Comparison of ENCODE assay signal across 8 mouse cellular contexts in genomic region chr6:71907702-71908235, GRCm38 (mm10). TPM values are rescaled to one million over a fixed set of nuclear protein-coding genes. Genes with fewer than 3 reads are reported as not detected.
DNase-seq lines count a peak whose midpoint lies in the region; ATAC-seq and TF ChIP-seq lines count a peak whose summit lies in the region.

No protein-coding gene starts in this region.

- TF ChIP-seq POLR2A in MEL (IDR thresholded peaks at IDR 0.05; ENCODE audit: control insufficient read depth in 1 of 2, insufficient read depth in 1 of 2, low read depth in 1 of 2, low read length in 2 of 2, poor library complexity in 1 of 2), result no peak

- H3K4me3 ChIP-seq in heart, embryonic 10.5 days, result peak overlapping the region; percentile 79
- peak overlapping the region; percentile 94 to 98 for H3K4me3 ChIP-seq in MEL (ENCODE audit: control insufficient read depth in 1 of 2, insufficient read depth in 1 of 2, low read depth in 2 of 2, low read length in 2 of 2)
- peak overlapping the region; percentile 78 for H3K4me3 ChIP-seq in heart, embryonic 16.5 days (ENCODE audit: low read length)

- no peak for TF ChIP-seq CTCF in MEL (IDR thresholded peaks at IDR 0.05 in 2 of 3, conservative IDR thresholded peaks at IDR 0.05 in 1 of 3; ENCODE audit: control insufficient read depth in 1 of 3, insufficient read depth in 1 of 3, low read depth in 2 of 3, low read length in 3 of 3, poor library complexity in 1 of 3, severe bottlenecking in 1 of 3)

- DNase-seq in heart, embryonic 10.5 days (ENCODE audit: low spot score), result no peak
- DNase-seq in heart, postnatal 10 days, result no peak
- peak; percentile 67 for DNase-seq in MEL (ENCODE audit: low read depth, low spot score)
- DNase-seq in mesoderm, embryonic 11.5 days (ENCODE audit: low read depth, low spot score), result peak; percentile 4
- no peak for DNase-seq in ovary, postnatal 10 days (ENCODE audit: low spot score)
- DNase-seq in right cerebral cortex, adult 18-20 months, result no peak

- intact Hi-C loops in heart, postnatal 10 days (cut with DNase I), result loop anchor here (5.0 kb wide), 1 partner anchor 260 kb away; no protein-coding TSS in a partner anchor

- H3K4me1 ChIP-seq in heart, embryonic 10.5 days, result peaks cover 21% of the 10 kb centered on the region
- peaks cover 3% of the 10 kb centered on the region in 2 experiments; a peak in 2 of 4 replicates for H3K4me1 ChIP-seq in MEL (ENCODE audit: control insufficient read depth in 1 of 2, insufficient read depth in 2 of 2, low read length in 2 of 2)
- peaks cover 22% of the 10 kb centered on the region for H3K4me1 ChIP-seq in heart, embryonic 16.5 days (ENCODE audit: control insufficient read depth, insufficient read depth, low read length)

- peaks cover 48% of the 10 kb centered on the region for H3K79me2 ChIP-seq in MEL (ENCODE audit: control insufficient read depth, insufficient read depth, low read length, poor library complexity)

- peak overlapping the region; percentile 96 for H3K27ac ChIP-seq in heart, embryonic 10.5 days
- peak overlapping the region; percentile 62 for H3K27ac ChIP-seq in MEL (ENCODE audit: control insufficient read depth, low read depth, low read length)
- H3K27ac ChIP-seq in heart, embryonic 16.5 days (ENCODE audit: low read length), result no peak overlapping the region

- no peak for TF ChIP-seq EP300 in MEL (IDR thresholded peaks at IDR 0.05; ENCODE audit: low read depth in 1 of 2, low read length in 2 of 2)

- no peaks in the 10 kb centered on the region for H3K9me3 ChIP-seq in heart, embryonic 10.5 days
- H3K9me3 ChIP-seq in MEL (replicated peaks; ENCODE audit: insufficient read depth, low read length), result no peaks in the 10 kb centered on the region
- no peaks in the 10 kb centered on the region for H3K9me3 ChIP-seq in heart, embryonic 16.5 days (replicated peaks; ENCODE audit: control insufficient read depth, low read length)

- peaks cover 39% of the 10 kb centered on the region for H3K36me3 ChIP-seq in heart, embryonic 10.5 days
- H3K36me3 ChIP-seq in MEL (ENCODE audit: control insufficient read depth in 1 of 2, insufficient read depth in 2 of 2, low read length in 2 of 2), result peaks cover 18 to 29% of the 10 kb centered on the region in 2 experiments
- peaks cover 17% of the 10 kb centered on the region for H3K36me3 ChIP-seq in heart, embryonic 16.5 days (ENCODE audit: control insufficient read depth, insufficient read depth)

- H3K27me3 ChIP-seq in heart, embryonic 10.5 days (ENCODE audit: insufficient read depth, poor library complexity, severe bottlenecking), result no peaks in the 10 kb centered on the region
- no peaks in the 10 kb centered on the region for H3K27me3 ChIP-seq in MEL (ENCODE audit: control insufficient read depth in 1 of 2, insufficient read depth in 2 of 2, low read length in 2 of 2)
- H3K27me3 ChIP-seq in heart, embryonic 16.5 days (ENCODE audit: control insufficient read depth, insufficient read depth, low read length), result no peaks in the 10 kb centered on the region

- peak overlapping the region; percentile 91 for H3K4me2 ChIP-seq in heart, embryonic 16.5 days (ENCODE audit: low read depth, low read length)

- 9% methylated on average over 4 of the region's 4 CpGs for WGBS in heart, embryonic 10.5 days
- 3% methylated on average over 4 of the region's 4 CpGs for WGBS in heart, embryonic 16.5 days

- ATAC-seq in heart, embryonic 16.5 days (replicated peaks; ENCODE audit: extremely low read depth, insufficient read depth, low FRiP score), result no peak
- no peak for ATAC-seq in megakaryocyte-erythroid progenitor cell, adult 5-6 weeks (replicated peaks; ENCODE audit: low FRiP score, low TSS enrichment, poor library complexity, severe bottlenecking)

- no peak for TF ChIP-seq RAD21 in MEL (IDR thresholded peaks at IDR 0.05; ENCODE audit: low read depth, low read length)

- H3K9ac ChIP-seq in MEL (ENCODE audit: control insufficient read depth, low read depth, low read length, poor library complexity, severe bottlenecking), result peak overlapping the region; percentile 84
- H3K9ac ChIP-seq in heart, embryonic 16.5 days (ENCODE audit: low read length), result peak overlapping the region; percentile 86

TF ChIP-seq in MEL, 35 proteins besides CTCF, POLR2A, EP300 and RAD21:
- peak; percentile 87; the same call in 1 of the 2 replicates for TF ChIP-seq MAFK (IDR thresholded peaks at IDR 0.05; ENCODE audit: borderline replicate concordance, low read depth, low read length)
- no peak for TF ChIP-seq KAT2A (conservative IDR thresholded peaks at IDR 0.05; ENCODE audit: low read depth, low read length)
- no peak for TF ChIP-seq TAL1 (IDR thresholded peaks at IDR 0.05; ENCODE audit: low read length)
- no peak for TF ChIP-seq MXI1 (IDR thresholded peaks at IDR 0.05; ENCODE audit: low read depth, low read length)
- TF ChIP-seq MAZ (IDR thresholded peaks at IDR 0.05; ENCODE audit: low read depth, low read length), result no peak
- no peak for TF ChIP-seq ZKSCAN1 (IDR thresholded peaks at IDR 0.05; ENCODE audit: low read depth, low read length)
- TF ChIP-seq MEF2A (IDR thresholded peaks at IDR 0.05; ENCODE audit: extremely low read depth, insufficient replicate concordance, low read depth, low read length, poor library complexity, severe bottlenecking), result no peak

RNA-seq across cellular contexts. Expression of gene Ptcd3, which starts 0.8 kb away (rescaled TPM):
- 140 and 141 TPM in 2 replicates for polyA plus RNA-seq in heart, embryonic 10.5 days (2016; fragmentation: Nextera tagmentation; extraction: Ambion mirVana)
- total RNA-seq in heart, postnatal 10 days (2021), result 100 to 1,000 TPM; 112 to 114 TPM
- total RNA-seq in MEL (2012; rRNA removed), result 89.6 and 93.5 TPM in 2 replicates
- 100 to 1,000 TPM in 1 of 2 experiments, 10 to 100 TPM in 1; 94.3 to 156 TPM for polyA plus RNA-seq in MEL (2012; ENCODE audit: insufficient read depth in 1 of 2, insufficient read length in 2 of 2, low read depth in 1 of 2, low replicate concordance in 2 of 2, missing spikeins in 1 of 2)
- polyA plus RNA-seq in heart, embryonic 16.5 days (2015; fragmentation: Nextera tagmentation; extraction: Ambion mirVana), result 107 and 114 TPM in 2 replicates
- total RNA-seq in megakaryocyte-erythroid progenitor cell, adult 5-6 weeks (2014; fragmentation: Nextera tagmentation), result 181 and 208 TPM in 2 replicates
- total RNA-seq in megakaryocyte-erythroid progenitor cell, adult 5-6 weeks (2017), result 211 and 291 TPM in 2 replicates

RNA-seq across cellular contexts. Expression of gene Polr1a, which starts 1.1 kb away (rescaled TPM):
- 37.8 and 40.0 TPM in 2 replicates for polyA plus RNA-seq in heart, embryonic 10.5 days (2016; fragmentation: Nextera tagmentation; extraction: Ambion mirVana)
- total RNA-seq in heart, postnatal 10 days (2021), result 10 to 100 TPM; 36.7 to 42.3 TPM
- 66.8 and 68.4 TPM in 2 replicates for total RNA-seq in MEL (2012; rRNA removed)
- polyA plus RNA-seq in MEL (2012; ENCODE audit: insufficient read depth in 1 of 2, insufficient read length in 2 of 2, low read depth in 1 of 2, low replicate concordance in 2 of 2, missing spikeins in 1 of 2), result 100 to 1,000 TPM; 105 to 211 TPM
- polyA plus RNA-seq in heart, embryonic 16.5 days (2015; fragmentation: Nextera tagmentation; extraction: Ambion mirVana), result 21.9 and 22.0 TPM in 2 replicates
- total RNA-seq in megakaryocyte-erythroid progenitor cell, adult 5-6 weeks (2014; fragmentation: Nextera tagmentation), result 64.8 and 73.2 TPM in 2 replicates
- 91.2 and 118 TPM in 2 replicates for total RNA-seq in megakaryocyte-erythroid progenitor cell, adult 5-6 weeks (2017)

Comparison
In these comparisons a context has a peak if more than half of its experiments do, and no peak if none do; other contexts are left out.
1. DNase-seq: peak in MEL (single experiment) and mesoderm, embryonic 11.5 days (single experiment); none in heart, embryonic 10.5 days (single experiment), heart, postnatal 10 days (0 of 2), ovary, postnatal 10 days (single experiment) and right cerebral cortex, adult 18-20 months (single experiment).
2. Peak in every context shown above with its lines, with median percentiles within 50 percentile points of each other: H3K4me3 ChIP-seq.